Mouse (Mus musculus): ENCODE data around the gene Atp13a1.

Gene Atp13a1

DNA sequence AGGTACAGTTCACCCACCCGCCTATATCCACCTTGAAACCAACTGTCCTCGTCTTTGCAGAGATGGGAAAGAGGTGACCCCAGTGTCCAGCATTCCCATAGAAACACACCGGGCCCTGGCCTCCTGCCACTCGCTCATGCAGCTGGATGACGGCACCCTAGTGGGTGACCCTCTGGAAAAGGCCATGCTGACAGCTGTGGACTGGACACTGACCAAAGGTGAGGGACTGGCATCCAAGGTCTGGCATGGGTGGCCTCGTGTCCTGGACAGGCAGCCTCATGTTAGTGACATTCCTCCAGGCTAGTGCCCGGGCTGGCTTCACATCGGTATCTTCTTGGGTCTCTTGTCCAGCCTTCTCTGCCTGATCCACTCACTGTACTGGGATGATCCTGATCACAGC is 8.3 kb downstream of the Atp13a1 start:
- in situ Hi-C loops (cut with MboI, MseI) = no loop called here

- in situ Hi-C loops (cut with MboI, MseI) = no loop called here
Measured at GRCm38 (mm10) chr8:69799946-69800345, 9.0 kb downstream of the Atp13a1 start.

- in situ Hi-C loops (cut with MboI, MseI) = no loop called here
Measured at GRCm38 (mm10) chr8:69801796-69802195, 10.8 kb downstream of the Atp13a1 start.

- in situ Hi-C loops (cut with MboI, MseI) = no loop called here
Measured at GRCm38 (mm10) chr8:69802216-69802615, 11.3 kb downstream of the Atp13a1 start.

DNA sequence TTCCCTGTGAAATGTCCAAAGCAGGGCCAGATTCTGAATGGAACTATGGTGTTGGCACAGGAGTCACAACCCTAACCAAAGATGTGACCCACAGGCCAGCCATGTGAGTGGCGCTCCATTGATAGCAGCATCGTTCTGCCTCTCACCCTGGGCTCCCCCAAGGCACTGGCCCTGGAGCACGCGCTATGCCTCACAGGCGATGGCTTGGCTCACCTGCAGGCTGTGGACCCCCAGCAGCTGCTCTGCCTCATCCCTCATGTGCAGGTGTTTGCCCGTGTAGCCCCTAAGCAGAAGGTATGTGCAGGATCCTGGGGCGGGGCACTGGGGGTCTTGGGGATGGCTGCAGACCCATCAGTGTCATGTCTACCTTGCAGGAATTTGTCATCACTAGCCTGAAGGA is 12.4 kb downstream of the Atp13a1 start:
- in situ Hi-C loops (cut with MboI, MseI) = no loop called here

- in situ Hi-C loops (cut with MboI, MseI) = no loop called here
Measured at GRCm38 (mm10) chr8:69804537-69804936, 13.6 kb downstream of the Atp13a1 start.

DNA sequence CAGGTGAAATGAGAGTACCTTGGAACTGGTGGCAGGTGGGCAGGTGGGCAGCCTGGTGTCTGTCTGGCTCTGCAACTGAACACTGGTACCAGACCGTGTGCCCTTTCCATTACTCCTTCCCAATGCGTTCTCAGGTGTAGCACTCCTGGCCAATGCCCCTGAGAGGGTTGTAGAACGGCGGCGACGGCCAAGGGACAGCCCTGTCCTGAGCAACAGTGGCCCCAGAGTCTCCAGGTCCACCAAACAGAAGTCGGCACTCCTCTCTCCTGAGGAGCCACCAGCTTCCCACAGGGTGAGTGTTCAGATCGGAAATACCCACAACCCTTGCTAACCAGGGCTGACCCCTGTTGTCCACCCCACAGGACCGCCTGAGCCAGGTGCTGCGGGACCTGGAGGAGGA is 14.1 kb downstream of the Atp13a1 start:
- in situ Hi-C loops (cut with MboI, MseI) = no loop called here

GRCm38 (mm10) chr8:69805491-69805890 is 14.5 kb downstream of the Atp13a1 start:
- in situ Hi-C loops (cut with MboI, MseI) = no loop called here

DNA sequence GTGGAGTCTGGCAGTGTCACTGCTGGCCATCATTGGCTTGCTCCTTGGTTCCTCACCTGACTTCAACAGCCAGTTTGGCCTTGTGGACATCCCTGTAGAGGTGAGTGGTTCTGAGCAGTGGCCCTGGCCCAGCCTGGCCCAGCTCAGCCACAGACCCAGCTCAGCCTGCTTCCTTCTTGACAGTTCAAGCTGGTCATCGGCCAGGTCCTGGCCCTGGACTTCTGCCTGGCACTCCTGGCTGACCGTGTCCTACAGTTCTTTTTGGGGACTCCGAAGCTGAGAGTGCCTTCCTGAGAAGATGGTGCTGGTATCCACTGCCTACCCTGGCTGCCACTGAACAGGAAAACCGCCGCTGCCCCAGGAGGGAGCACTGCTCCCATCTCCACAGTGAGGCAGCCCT is 16.3 kb downstream of the Atp13a1 start:
- in situ Hi-C loops (cut with MboI, MseI) = no loop called here

GRCm38 (mm10) chr8:69808094-69808863 is 17.3 kb downstream of the Atp13a1 start, which contains the start of gene Gmip:
TSS of gene Gmip (plus strand) at chr8:69808679.
- in situ Hi-C loops (cut with MboI, MseI) = no loop called here

GRCm38 (mm10) chr8:69808864-69809403 is 18.0 kb downstream of the Atp13a1 start:
- in situ Hi-C loops (cut with MboI, MseI) = no loop called here

DNA sequence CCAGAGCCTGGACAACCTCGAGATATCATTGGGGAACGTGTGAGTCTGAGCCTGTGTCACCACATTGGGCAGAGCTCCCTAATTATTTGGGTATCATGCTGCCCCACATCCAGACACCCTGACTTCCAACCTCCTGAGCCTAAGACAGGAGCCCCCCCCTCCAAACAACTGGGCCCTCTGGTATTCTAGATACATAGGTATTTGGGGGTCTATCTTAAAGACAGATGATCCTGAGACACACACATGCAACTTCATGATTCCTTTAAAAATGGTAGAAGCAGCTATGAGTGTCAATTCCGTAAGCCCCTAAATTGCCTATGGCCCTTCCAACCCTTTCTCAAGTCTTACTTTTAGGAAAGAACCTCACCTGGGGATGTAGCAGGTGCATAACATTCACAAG is 18.9 kb downstream of the Atp13a1 start:
- in situ Hi-C loops (cut with MboI, MseI) = no loop called here

- in situ Hi-C loops (cut with MboI, MseI) = no loop called here
Measured at GRCm38 (mm10) chr8:69814881-69815280, 23.9 kb downstream of the Atp13a1 start.

GRCm38 (mm10) chr8:69815396-69815795 is 24.4 kb downstream of the Atp13a1 start:
- in situ Hi-C loops (cut with MboI, MseI) = no loop called here

DNA sequence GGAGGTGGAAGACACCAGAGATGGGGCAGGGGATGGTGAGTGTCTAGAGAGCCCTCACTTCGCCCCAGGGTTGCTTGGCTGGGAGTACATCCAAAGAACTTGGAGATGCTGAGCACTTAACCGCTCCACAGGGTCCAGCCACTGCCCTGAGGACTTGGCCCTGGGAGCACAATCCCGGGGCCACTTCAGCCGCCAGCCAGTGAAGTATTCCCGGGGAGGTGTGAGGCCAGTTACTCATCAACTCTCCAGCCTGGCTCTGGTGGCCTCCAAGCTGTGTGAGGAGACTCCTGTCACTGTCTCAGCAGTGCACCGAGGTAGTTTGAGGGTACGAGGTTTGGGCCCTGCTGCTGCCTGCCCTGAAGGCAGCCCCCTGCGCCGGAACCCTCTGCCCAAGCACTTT is 29.5 kb downstream of the Atp13a1 start:
- in situ Hi-C loops (cut with MboI, MseI) = no loop called here

DNA sequence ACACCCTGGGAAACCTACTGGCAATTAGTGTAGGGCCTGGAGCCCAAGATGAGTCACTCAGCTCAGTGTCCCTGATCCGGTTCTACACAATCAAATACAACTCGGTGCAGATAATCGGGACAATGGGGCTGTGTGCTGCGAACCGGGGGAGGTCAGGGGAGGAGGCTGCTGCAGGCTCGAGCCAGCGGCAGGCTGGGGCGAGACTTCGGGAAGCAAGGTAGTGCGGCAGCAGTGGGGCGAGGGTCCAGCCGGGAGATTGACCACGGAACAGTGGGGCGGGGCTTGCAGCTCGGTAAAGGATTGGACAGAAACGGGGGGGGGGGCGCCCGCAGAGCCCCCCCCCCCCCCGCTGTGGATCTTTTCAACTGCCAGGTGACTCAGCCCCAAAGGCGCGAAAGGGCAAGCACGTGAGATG is 31.0 kb downstream of the Atp13a1 start:
- in situ Hi-C loops (cut with MboI, MseI) = no loop called here

DNA sequence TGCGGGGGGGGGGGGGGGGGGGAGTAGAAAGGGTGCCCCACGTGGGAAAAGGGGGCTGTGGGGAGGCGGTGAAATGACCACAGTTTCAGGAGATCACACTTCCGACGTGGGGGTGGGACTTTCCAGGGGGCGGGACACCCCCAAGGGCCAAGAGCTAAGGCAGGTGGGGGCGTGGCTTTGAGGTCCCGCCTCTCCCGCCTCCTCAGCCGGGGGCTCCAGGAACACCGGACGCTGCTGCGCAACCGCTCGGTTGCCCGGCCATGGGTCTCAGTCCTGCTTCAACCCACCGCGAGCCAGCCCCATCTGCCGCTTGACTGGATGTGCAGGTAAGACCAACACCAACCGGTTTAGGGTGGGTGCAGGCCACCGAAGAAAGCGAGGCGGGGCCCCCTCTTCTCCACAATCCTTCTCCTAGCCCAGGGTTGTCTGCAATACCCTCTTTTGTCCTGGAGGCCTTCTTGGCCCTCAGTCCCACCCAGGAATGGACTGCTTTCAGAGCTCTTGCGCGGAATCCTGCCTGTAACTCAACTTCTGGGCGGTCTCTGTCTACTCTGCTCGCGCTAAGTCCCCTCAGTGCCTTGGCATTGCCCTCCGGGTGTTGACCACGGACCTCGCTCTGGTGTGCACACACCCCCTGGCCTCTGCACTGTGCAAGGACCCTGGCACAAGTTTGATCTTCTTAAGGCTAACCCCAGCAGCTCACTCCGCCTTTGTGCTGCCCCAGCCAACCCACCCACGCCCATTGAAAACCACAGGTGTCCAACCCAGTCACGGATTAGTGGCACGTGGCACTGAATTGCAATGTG is 31.6 kb downstream of the Atp13a1 start, which contains the start of gene Lpar2:
Gene Lpar2, plus strand, starts transcription at position 44 of the 806 bp plus-strand sequence.
- in situ Hi-C loops (cut with MboI, MseI) = no loop called here

DNA sequence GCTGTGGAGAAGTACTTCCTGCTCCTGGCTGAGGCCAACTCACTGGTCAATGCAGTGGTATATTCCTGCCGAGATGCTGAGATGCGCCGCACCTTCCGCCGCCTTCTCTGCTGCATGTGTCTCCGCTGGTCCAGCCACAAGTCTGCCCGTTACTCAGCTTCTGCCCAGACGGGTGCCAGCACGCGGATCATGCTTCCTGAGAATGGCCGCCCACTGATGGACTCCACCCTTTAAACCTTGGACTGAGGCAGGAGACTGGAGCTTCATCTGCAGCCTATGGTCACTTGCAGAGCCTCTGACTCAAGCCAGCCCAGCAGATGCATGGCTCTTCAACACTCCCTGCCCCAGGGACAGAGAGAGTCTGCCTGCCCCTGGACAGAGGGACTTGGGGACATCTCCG is 35.4 kb downstream of the Atp13a1 start:
- in situ Hi-C loops (cut with MboI, MseI) = no loop called here

- in situ Hi-C loops (cut with MboI, MseI) = no loop called here
Measured at GRCm38 (mm10) chr8:69832298-69832853, 41.4 kb downstream of the Atp13a1 start, which contains the start of gene Pbx4. TSS of gene Pbx4 (plus strand) at chr8:69832491.

- in situ Hi-C loops (cut with MboI, MseI) = no loop called here
Measured at GRCm38 (mm10) chr8:69837057-69837682, 46.2 kb downstream of the Atp13a1 start.

DNA sequence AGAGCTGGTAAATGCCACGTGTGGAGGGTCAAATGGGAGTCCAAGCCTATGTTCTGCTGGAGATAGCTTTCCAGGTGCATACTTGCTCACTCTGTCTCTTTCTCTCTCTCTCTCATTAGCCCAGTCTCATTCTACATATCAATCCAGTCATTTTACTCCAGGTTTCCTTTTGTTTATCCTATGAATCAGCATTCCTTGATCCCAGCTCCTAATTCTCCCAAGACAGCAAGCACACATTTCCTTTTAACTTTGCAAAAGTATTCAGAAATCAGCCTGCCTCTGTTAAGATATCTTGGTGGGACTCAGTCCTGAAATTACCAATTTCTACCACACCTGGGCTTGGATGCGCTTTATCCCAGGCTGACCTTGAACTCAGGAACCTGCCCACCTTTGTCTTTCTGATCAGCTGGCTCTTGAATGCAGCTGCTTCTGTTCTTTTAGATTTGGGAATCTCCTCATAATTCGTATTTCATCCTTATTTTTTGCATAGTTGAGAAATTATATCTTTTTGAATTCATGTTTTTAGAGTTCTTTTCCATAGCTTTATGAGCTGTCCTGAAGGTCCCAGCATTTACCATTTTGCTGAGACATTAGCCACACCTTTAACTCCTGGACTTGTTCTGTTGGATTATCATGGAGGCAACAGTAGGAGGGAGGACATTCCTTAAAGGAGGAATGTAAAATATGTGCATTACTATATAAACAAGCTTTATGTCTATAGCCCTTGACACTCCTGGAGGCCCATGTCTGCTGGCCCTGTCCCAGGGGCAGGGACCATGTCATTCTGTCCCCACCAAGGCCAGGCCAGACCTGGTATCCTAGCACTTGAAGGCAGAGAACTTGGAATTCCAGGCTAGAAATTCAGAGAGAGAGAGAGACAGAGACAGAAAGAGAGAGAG is 56.5 kb downstream of the Atp13a1 start:
- in situ Hi-C loops (cut with MboI, MseI) = no loop called here
